Mouse (Mus musculus) forebrain, postnatal 0 days (tissue): Measurements from ENCODE around the gene Gm13090. TPM values are rescaled to one million over a fixed set of nuclear protein-coding genes. Genes with fewer than 3 reads are reported as not detected.
A peak's percentile ranks its signal among the peaks of the same experiment; 100 is the strongest.

Experiments used
- ATAC-seq: fragments of 200-750 bp; cut with Nextera tagmentation; 2 replicates; pipeline ENCODE4 v1.8.0; 2017; ENCODE audit warnings: mild to moderate bottlenecking, moderate library complexity
- DNase-seq: peaks from one replicate; pipeline ENCODE4 v3.0.0-alpha.2; 2015
- H3K27ac ChIP-seq: fragments of 300-500 bp; sonication (generic); 2 replicates; pipeline ENCODE4 v1.5.1; 2014; ENCODE audit warnings: low read depth, mild to moderate bottlenecking, antibody characterized with exemption, low read length, moderate library complexity, mixed read lengths
- H3K27me3 ChIP-seq: fragments of 300-500 bp; sonication (generic); 2 replicates; pipeline ENCODE4 v1.6.1; 2014; ENCODE audit warnings: mild to moderate bottlenecking, low read length, mixed read lengths; ENCODE audit not compliant: insufficient read depth
- H3K36me3 ChIP-seq: fragments of 300-500 bp; sonication (generic); 2 replicates; pipeline ENCODE4 v1.6.1; 2014; ENCODE audit warnings: mild to moderate bottlenecking, moderate library complexity; ENCODE audit not compliant: insufficient read depth
- H3K4me1 ChIP-seq: fragments of 300-500 bp; sonication (generic); 2 replicates; pipeline ENCODE4 v1.6.1; 2014; ENCODE audit warnings: antibody characterized with exemption; ENCODE audit not compliant: insufficient read depth
- H3K4me2 ChIP-seq: fragments of 300-500 bp; sonication (generic); 2 replicates; pipeline ENCODE4 v1.6.1; 2014; ENCODE audit warnings: low read depth, mild to moderate bottlenecking, moderate library complexity
- H3K4me3 ChIP-seq: fragments of 300-500 bp; sonication (generic); 2 replicates; pipeline ENCODE4 v1.5.1; 2014; ENCODE audit warnings: low read depth, low read length, mixed read lengths
- H3K9ac ChIP-seq: fragments of 300-500 bp; sonication (generic); 2 replicates; pipeline ENCODE4 v1.6.1; 2014; ENCODE audit warnings: mild to moderate bottlenecking
- H3K9me3 ChIP-seq: fragments of 300-500 bp; sonication (generic); 2 replicates; pipeline ENCODE4 v1.6.1; 2016; ENCODE audit warnings: low read length
- CTCF ChIP-seq: sonication (generic); IDR thresholded peaks from 2 replicates; pipeline ENCODE4 v1.5.1; 2016; ENCODE audit warnings: antibody characterized with exemption, control low read depth, low read depth
- WGBS: fragments of 180-500 bp; shearing (Covaris S2); extraction: QIAGEN DNeasy Blood & Tissue Kit; methylation state at CpG from one replicate; pipeline ENCODE4 v1.1.7; 2014; 5-methylcytosine and 5-hydroxymethylcytosine counted together
- polyA plus RNA-seq: library from polyadenylated mRNA; unstranded; fragments of >200 nt; fragmentation: Nextera tagmentation; extraction: Ambion mirVana; gene quantifications from 2 replicates; pipeline ENCODE4 v1.2.1, GENCODE M21; 2015
- total RNA-seq: library from RNA; depleted of rRNA; stranded (reverse); fragments of >200 nt; gene quantifications from 2 replicates; pipeline ENCODE4 v1.2.3, GENCODE M21; 2014; rRNA removed

Gm13090 gene
- total and polyA plus RNA-seq, 2 experiments from 2014 or later: not detected

- H3K27ac ChIP-seq: no peak overlapping the region
Measured at GRCm38 (mm10) chr4:151133760-151134159, 44.4 kb downstream of the Gm13090 start.

GRCm38 (mm10) chr4:151135491-151135890, 46.1 kb downstream of the Gm13090 start:
- no peak overlapping the region for H3K4me3 ChIP-seq
- H3K27me3 ChIP-seq: no peaks in the 10 kb centered on the region
- no peak for TF ChIP-seq CTCF
- H3K27ac ChIP-seq: no peak overlapping the region
- no peak for DNase-seq
- H3K36me3 ChIP-seq: no peaks in the 10 kb centered on the region
- ATAC-seq: no peak
- H3K4me2 ChIP-seq: no peak overlapping the region
- H3K4me1 ChIP-seq: peaks cover 16% of the 10 kb centered on the region
- no peaks in the 10 kb centered on the region for H3K9me3 ChIP-seq
- 83% methylated on average over 8 of the region's 8 CpGs for WGBS
- H3K9ac ChIP-seq: no peak overlapping the region

More at GRCm38 (mm10) chr4:151133760-151134159, 44.4 kb downstream of the Gm13090 start:
- no peak overlapping the region for H3K4me2 ChIP-seq
- TF ChIP-seq CTCF: no peak
- no peak for DNase-seq
- no peak overlapping the region for H3K9ac ChIP-seq
- no peaks in the 10 kb centered on the region for H3K9me3 ChIP-seq
- H3K4me3 ChIP-seq: no peak overlapping the region
- 63% methylated on average over 4 of the region's 4 CpGs for WGBS
- no peaks in the 10 kb centered on the region for H3K27me3 ChIP-seq
- ATAC-seq: no peak; the same call in none of the 2 replicates
- no peaks in the 10 kb centered on the region for H3K36me3 ChIP-seq
- 0 out of 2 replicates have a peak, but pooled peaks cover 10% of the 10 kb centered on the region for H3K4me1 ChIP-seq

- Histone ChIP-seq H3K9ac (no peak overlapping the region), H3K27me3 (no peaks in the 10 kb centered on the region), H3K4me3 (no peak overlapping the region), H3K36me3 (no peaks in the 10 kb centered on the region), H3K27ac (no peak overlapping the region), H3K4me2 (no peak overlapping the region), H3K9me3 (no peaks in the 10 kb centered on the region), H3K4me1 (peaks cover 22% of the 10 kb centered on the region)
- ATAC-seq (no peak), DNase-seq (no peak)
- 47% methylated on average over 5 of the region's 5 CpGs for WGBS
- TF ChIP-seq CTCF: no peak
Measured at GRCm38 (mm10) chr4:151137701-151138100, 48.3 kb downstream of the Gm13090 start.

GRCm38 (mm10) chr4:151138135-151138534, 48.8 kb downstream of the Gm13090 start:
- no peaks in the 10 kb centered on the region for H3K9me3 ChIP-seq
- no peak overlapping the region for H3K27ac ChIP-seq
- no peaks in the 10 kb centered on the region for H3K36me3 ChIP-seq
- H3K27me3 ChIP-seq: no peaks in the 10 kb centered on the region
- WGBS: 23% methylated on average over 10 of the region's 10 CpGs
- no peak overlapping the region for H3K9ac ChIP-seq
- ATAC-seq (no peak), DNase-seq (no peak)
- TF ChIP-seq CTCF: no peak
- H3K4me1 ChIP-seq: peaks cover 22% of the 10 kb centered on the region
- H3K4me2 ChIP-seq: 0 out of 2 replicates have a peak overlapping the region, but pooled peaks have one; percentile 5
- H3K4me3 ChIP-seq: no peak overlapping the region

GRCm38 (mm10) chr4:151138586-151138985, 49.2 kb downstream of the Gm13090 start:
- TF ChIP-seq CTCF: no peak
- Histone ChIP-seq H3K4me1 (peaks cover 22% of the 10 kb centered on the region), H3K9ac (0 out of 2 replicates have a peak overlapping the region, but pooled peaks have one; percentile 35), H3K9me3 (no peaks in the 10 kb centered on the region), H3K27ac (peak overlapping the region; percentile 72), H3K4me2 (no peak overlapping the region), H3K27me3 (no peaks in the 10 kb centered on the region), H3K4me3 (no peak overlapping the region), H3K36me3 (no peaks in the 10 kb centered on the region; the same call in 1 of the 2 replicates)
- 18% methylated on average over 2 of the region's 2 CpGs for WGBS
- DNase-seq: no peak
- ATAC-seq: no peak

- Histone ChIP-seq H3K4me3 (no peak overlapping the region), H3K9me3 (no peaks in the 10 kb centered on the region), H3K9ac (peak overlapping the region; percentile 35; the same call in 1 of the 2 replicates), H3K27ac (peak overlapping the region; percentile 90), H3K27me3 (no peaks in the 10 kb centered on the region), H3K4me2 (peak overlapping the region; percentile 63), H3K36me3 (no peaks in the 10 kb centered on the region; the same call in 1 of the 2 replicates), H3K4me1 (peaks cover 22% of the 10 kb centered on the region)
- TF ChIP-seq CTCF: peak; percentile 89
- ATAC-seq (peak; percentile 30), DNase-seq (peak; percentile 91)
- WGBS: 6% methylated on average over 18 of the region's 20 CpGs
Measured at GRCm38 (mm10) chr4:151139053-151139840, 49.9 kb downstream of the Gm13090 start.

- peak overlapping the region; percentile 17; the same call in 1 of the 2 replicates for H3K4me3 ChIP-seq
- 3% methylated on average over 20 of the region's 20 CpGs for WGBS
- no peak for TF ChIP-seq CTCF
- ATAC-seq (peak; percentile 82), DNase-seq (peak; percentile 94)
- peak overlapping the region; percentile 40 for H3K9ac ChIP-seq
- no peaks in the 10 kb centered on the region for H3K9me3 ChIP-seq
- H3K27ac ChIP-seq: peak overlapping the region; percentile 90
- no peaks in the 10 kb centered on the region; the same call in 1 of the 2 replicates for H3K36me3 ChIP-seq
- H3K4me2 ChIP-seq: peak overlapping the region; percentile 63
- H3K4me1 ChIP-seq: peaks cover 22% of the 10 kb centered on the region
- H3K27me3 ChIP-seq: no peaks in the 10 kb centered on the region
Measured at GRCm38 (mm10) chr4:151140368-151140982, 51.1 kb downstream of the Gm13090 start.

Other genes starting within 250 kb of the Gm13090 start
- gene Errfi1, start 235.7 kb upstream of the Gm13090 start, total RNA-seq: 22.3 and 34.9 TPM in 2 replicates
- gene Errfi1, start 235.7 kb upstream of the Gm13090 start, polyA plus RNA-seq: 16.5 and 17.2 TPM in 2 replicates
- 197 and 258 TPM in 2 replicates for gene Park7, start 175.1 kb upstream of the Gm13090 start, total RNA-seq
- gene Park7, start 175.1 kb upstream of the Gm13090 start, polyA plus RNA-seq: 439 and 481 TPM in 2 replicates
- 0.19 and 1.2 TPM in 2 replicates for gene Tnfrsf9, start 175.0 kb upstream of the Gm13090 start, total RNA-seq
- 0.11 and 0.36 TPM in 2 replicates for gene Tnfrsf9, start 175.0 kb upstream of the Gm13090 start, polyA plus RNA-seq
- not detected in 2 replicates for gene Uts2, start 92.5 kb upstream of the Gm13090 start, total RNA-seq
- not detected in 2 replicates for gene Uts2, start 92.5 kb upstream of the Gm13090 start, polyA plus RNA-seq
- gene Per3, start 44.9 kb upstream of the Gm13090 start, total RNA-seq: 3.3 and 6.9 TPM in 2 replicates
- gene Per3, start 44.9 kb upstream of the Gm13090 start, polyA plus RNA-seq: 2.9 and 3.0 TPM in 2 replicates
- 37.9 and 47.1 TPM in 2 replicates for gene Vamp3, start 31.6 kb upstream of the Gm13090 start, total RNA-seq
- 39.2 and 48.8 TPM in 2 replicates for gene Vamp3, start 31.6 kb upstream of the Gm13090 start, polyA plus RNA-seq